Mouse (Mus musculus): ENCODE data around the gene Zfy1. TPM values are rescaled to one million over a fixed set of nuclear protein-coding genes. Genes with fewer than 3 reads are reported as not detected.
"Not testable (repeated sequence)": the region's sequence is repeated elsewhere in the genome, so short reads cannot be mapped to it uniquely, and the experiment has no call there.

The Zfy1 gene
- not detected in 2 replicates for polyA plus RNA-seq (2015; fragmentation: Nextera tagmentation; extraction: Ambion mirVana)

DNA sequence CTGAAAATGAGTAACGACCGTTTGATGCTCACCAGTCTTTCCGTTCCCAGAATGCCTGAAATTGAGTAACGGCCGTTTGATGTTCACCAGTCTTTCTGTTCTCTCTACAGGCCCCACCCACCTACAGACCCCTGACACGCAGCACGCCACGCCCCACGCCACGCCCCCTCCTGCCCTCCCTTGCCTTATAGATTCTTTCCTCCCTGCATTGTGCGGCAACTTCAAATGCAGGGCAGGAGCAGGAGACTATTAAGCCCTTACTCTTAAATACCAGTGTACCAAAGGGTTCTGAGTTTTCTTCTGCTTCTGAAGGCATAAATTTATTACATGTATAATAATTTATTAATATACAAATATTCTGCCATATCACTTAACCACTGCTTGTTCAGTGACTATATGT, at the start of gene Zfy1:
Gene Zfy1 (minus strand): TSS at position 101 of the 400 bp plus-strand sequence.
- H3K9me3 ChIP-seq (ENCODE audit: control insufficient read depth, low read length); H3K36me3 ChIP-seq (ENCODE audit: control insufficient read depth, insufficient read depth, low read length); ATAC-seq; H3K4me3 ChIP-seq (ENCODE audit: low read length); H3K4me1 ChIP-seq (ENCODE audit: control insufficient read depth, insufficient read depth, low read depth, low read length); H3K4me2 ChIP-seq (ENCODE audit: low read length); H3K9ac ChIP-seq (ENCODE audit: low read depth, low read length); H3K27me3 ChIP-seq (replicated peaks; ENCODE audit: control insufficient read depth, insufficient read depth, low read length); H3K27ac ChIP-seq (ENCODE audit: low read depth, low read length): not testable (repeated sequence)
- WGBS = 97% methylated on average over 5 of the region's 11 CpGs

DNA sequence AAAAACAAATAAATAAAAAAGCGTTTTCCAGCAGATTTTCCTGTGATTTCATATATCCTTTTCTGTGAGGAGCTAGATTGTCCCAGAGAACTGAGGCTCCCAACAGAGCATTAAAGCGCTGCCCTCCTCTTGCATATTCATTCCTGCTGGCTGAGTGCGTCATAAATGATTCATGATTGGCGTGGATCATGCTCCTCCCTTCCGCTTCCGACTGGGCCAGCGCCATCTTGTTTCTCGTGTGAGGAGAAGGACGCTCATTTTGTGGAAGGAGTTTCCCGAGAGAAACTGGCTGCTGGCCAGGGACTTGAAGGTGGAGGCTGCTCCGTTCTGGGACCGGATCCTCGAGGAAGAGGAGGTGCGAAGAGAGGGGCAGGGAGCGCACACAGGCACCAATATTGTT, 21.2 kb upstream of the Zfy1 start, which contains the start of gene Uba1y:
Gene Uba1y (plus strand): TSS at position 254 of the 400 bp plus-strand sequence.
- H3K4me2 ChIP-seq (ENCODE audit: low read length) = no peak within 1 kb of the TSS
- no peak within 1 kb of the TSS for H3K27ac ChIP-seq (ENCODE audit: low read depth, low read length)
- H3K9ac ChIP-seq (ENCODE audit: low read depth, low read length) = no peak within 1 kb of the TSS
- no peaks in the 10 kb centered on the region for H3K9me3 ChIP-seq (ENCODE audit: control insufficient read depth, low read length)
- no peak for ATAC-seq
- WGBS = 88% methylated on average over 11 of the region's 15 CpGs
- no peak within 1 kb of the TSS for H3K4me3 ChIP-seq (ENCODE audit: low read length)
- no peaks in the 10 kb centered on the region for H3K36me3 ChIP-seq (ENCODE audit: control insufficient read depth, insufficient read depth, low read length)
- no peaks in the 10 kb centered on the region for H3K4me1 ChIP-seq (ENCODE audit: control insufficient read depth, insufficient read depth, low read depth, low read length)
- H3K27me3 ChIP-seq (replicated peaks; ENCODE audit: control insufficient read depth, insufficient read depth, low read length) = no peaks in the 10 kb centered on the region

- H3K27me3 ChIP-seq (replicated peaks; ENCODE audit: control insufficient read depth, insufficient read depth, low read length) = no peaks in the 10 kb centered on the region
- peak overlapping the region; percentile 47 for H3K4me2 ChIP-seq (ENCODE audit: low read length)
- H3K4me1 ChIP-seq (ENCODE audit: control insufficient read depth, insufficient read depth, low read depth, low read length) = no peaks in the 10 kb centered on the region
- 0% methylated on average over 11 of the region's 15 CpGs for WGBS
- no peaks in the 10 kb centered on the region for H3K9me3 ChIP-seq (ENCODE audit: control insufficient read depth, low read length)
- no peak overlapping the region for H3K27ac ChIP-seq (ENCODE audit: low read depth, low read length)
- H3K9ac ChIP-seq (ENCODE audit: low read depth, low read length) = no peak overlapping the region
- peak overlapping the region; percentile 18 for H3K4me3 ChIP-seq (ENCODE audit: low read length)
- no peaks in the 10 kb centered on the region for H3K36me3 ChIP-seq (ENCODE audit: control insufficient read depth, insufficient read depth, low read length)
- ATAC-seq = peak; percentile 83
These were observed 11.9 kb upstream of the Zfy1 start for GRCm38 (mm10) chrY:808991-809661.

Other genes starting within 250 kb of the Zfy1 start
- 0.05 and 0.26 TPM in 2 replicates for gene Uba1y, start 21.2 kb upstream of the Zfy1 start, polyA plus RNA-seq (2015; fragmentation: Nextera tagmentation; extraction: Ambion mirVana)
- 6.2 and 8.9 TPM in 2 replicates for gene Kdm5d, start 100.4 kb upstream of the Zfy1 start, polyA plus RNA-seq (2015; fragmentation: Nextera tagmentation; extraction: Ambion mirVana)
- 26.0 and 38.0 TPM in 2 replicates for gene Eif2s3y, start 213.1 kb upstream of the Zfy1 start, polyA plus RNA-seq (2015; fragmentation: Nextera tagmentation; extraction: Ambion mirVana)

All from hindbrain, embryonic 16.5 days (tissue).